Mouse (Mus musculus): Measurements from ENCODE around the gene Ccdc32. TPM values are rescaled to one million over a fixed set of nuclear protein-coding genes. Genes with fewer than 3 reads are reported as not detected.

Ccdc32 gene
- 38.3 and 43.3 TPM in 2 replicates for polyA plus RNA-seq (2015; fragmentation: Nextera tagmentation; extraction: Ambion mirVana)

GRCm38 (mm10) chr2:119028941-119029551 lies at the start of gene Ccdc32:
Gene Ccdc32, minus strand, starts transcription at chr2:119029393.
- H3K4me2 ChIP-seq (replicated peaks): peak within 1 kb of the TSS; percentile 68
- H3K9me3 ChIP-seq: no peaks in the 10 kb centered on the region
- H3K9ac ChIP-seq (replicated peaks): peak within 1 kb of the TSS; percentile 61
- no peaks in the 10 kb centered on the region for H3K27me3 ChIP-seq
- H3K4me1 ChIP-seq: peaks cover 16% of the 10 kb centered on the region
- under 1% methylated on average over 28 of the region's 28 CpGs for WGBS
- H3K36me3 ChIP-seq: 0 out of 2 replicates have a peak, but pooled peaks cover 7% of the 10 kb centered on the region
- peak; percentile 97 for ATAC-seq (replicated peaks)
- H3K4me3 ChIP-seq: peak within 1 kb of the TSS; percentile 70
- H3K27ac ChIP-seq (replicated peaks): no peak within 1 kb of the TSS

GRCm38 (mm10) chr2:119072397-119072796 lies 43.2 kb upstream of the Ccdc32 start:
- no peaks in the 10 kb centered on the region for H3K4me1 ChIP-seq
- no peaks in the 10 kb centered on the region for H3K27me3 ChIP-seq
- H3K36me3 ChIP-seq: peaks cover 13% of the 10 kb centered on the region
- WGBS: 89% methylated on average over 4 of the region's 4 CpGs
- H3K9ac ChIP-seq (replicated peaks): no peak overlapping the region
- no peak overlapping the region for H3K4me3 ChIP-seq
- H3K9me3 ChIP-seq: no peaks in the 10 kb centered on the region
- ATAC-seq (replicated peaks): no peak
- H3K27ac ChIP-seq (replicated peaks): no peak overlapping the region
- H3K4me2 ChIP-seq (replicated peaks): no peak overlapping the region

DNA sequence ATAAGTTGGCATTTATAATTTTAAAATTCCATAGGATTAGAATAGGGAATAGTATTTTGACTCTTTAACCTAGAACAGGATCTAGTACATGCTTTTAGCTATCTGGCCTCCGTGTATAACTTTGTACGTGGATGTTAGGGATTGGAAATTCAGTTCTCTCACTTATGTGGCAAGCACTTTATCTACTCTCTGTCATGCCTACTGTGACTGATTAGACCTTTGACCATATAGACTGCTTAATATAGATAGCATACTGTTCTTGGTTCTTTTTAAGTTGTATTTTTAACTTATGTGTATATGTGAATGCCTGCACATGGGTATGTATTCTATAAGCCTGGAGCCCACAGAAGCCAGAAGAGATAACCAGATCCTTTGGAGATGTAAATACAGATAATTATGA lies 30.9 kb upstream of the Ccdc32 start:
- WGBS: 98% methylated on average over 2 of the region's 2 CpGs
- no peaks in the 10 kb centered on the region for H3K9me3 ChIP-seq
- no peak overlapping the region for H3K9ac ChIP-seq (replicated peaks)
- H3K4me3 ChIP-seq: no peak overlapping the region
- ATAC-seq (replicated peaks): no peak
- H3K4me2 ChIP-seq (replicated peaks): no peak overlapping the region
- no peaks in the 10 kb centered on the region for H3K27me3 ChIP-seq
- no peak overlapping the region for H3K27ac ChIP-seq (replicated peaks)
- H3K36me3 ChIP-seq: no peaks in the 10 kb centered on the region
- no peaks in the 10 kb centered on the region for H3K4me1 ChIP-seq

DNA sequence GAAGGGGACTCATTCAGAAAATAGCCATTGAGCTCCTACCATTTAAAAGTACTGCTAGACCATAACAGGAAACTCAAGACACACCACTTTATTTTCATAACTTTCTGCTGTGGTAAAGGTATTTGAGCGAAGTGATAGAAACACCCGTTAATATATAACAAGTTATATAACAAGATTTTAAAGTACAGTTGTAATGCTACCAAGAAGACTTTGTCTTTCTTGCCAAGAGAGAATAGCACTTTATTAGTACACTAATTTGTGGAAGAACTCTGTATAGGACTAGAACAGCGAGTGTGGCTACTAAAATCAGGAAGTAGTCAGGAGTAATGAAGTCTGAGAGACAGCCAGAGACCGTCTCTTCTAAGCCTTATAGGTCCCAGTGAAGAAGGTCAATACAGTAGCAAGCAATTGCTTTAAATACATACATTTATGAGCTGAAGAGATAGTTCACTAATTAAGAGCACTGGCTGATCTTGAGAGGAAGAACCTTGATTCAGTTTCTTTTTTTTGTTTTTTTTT lies 21.0 kb upstream of the Ccdc32 start:
- 92% methylated on average over 4 of the region's 4 CpGs for WGBS
- no peak overlapping the region for H3K4me3 ChIP-seq
- ATAC-seq (replicated peaks): no peak
- no peak overlapping the region for H3K27ac ChIP-seq (replicated peaks)
- peaks cover 18% of the 10 kb centered on the region for H3K4me1 ChIP-seq
- H3K9ac ChIP-seq (replicated peaks): no peak overlapping the region
- no peak overlapping the region for H3K4me2 ChIP-seq (replicated peaks)
- no peaks in the 10 kb centered on the region for H3K27me3 ChIP-seq
- H3K36me3 ChIP-seq: no peaks in the 10 kb centered on the region
- no peaks in the 10 kb centered on the region for H3K9me3 ChIP-seq

DNA sequence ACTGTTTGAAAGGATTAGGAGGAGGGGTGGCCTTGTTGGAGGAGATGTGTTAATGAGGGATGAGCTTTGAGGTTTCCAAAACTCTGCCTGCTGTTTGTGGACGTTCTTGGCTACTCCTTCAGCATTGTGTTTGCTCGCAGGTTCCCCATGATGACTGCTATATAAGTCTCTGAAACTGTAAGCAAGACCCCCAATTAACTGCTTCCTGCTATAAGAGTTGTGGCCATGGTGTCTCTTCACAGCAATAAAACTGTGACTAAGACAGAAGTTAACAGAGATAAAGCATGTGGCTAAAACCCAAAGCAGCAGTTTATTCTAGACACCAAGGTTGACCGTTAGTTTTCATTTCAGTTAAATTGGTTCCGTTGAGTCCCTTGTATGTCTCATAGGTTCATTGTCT lies 18.7 kb upstream of the Ccdc32 start:
- ATAC-seq (replicated peaks): no peak
- peak overlapping the region; percentile 89; the same call in 1 of the 2 replicates for H3K27ac ChIP-seq (replicated peaks)
- peak overlapping the region; percentile 55 for H3K9ac ChIP-seq (replicated peaks)
- H3K36me3 ChIP-seq: no peaks in the 10 kb centered on the region
- H3K27me3 ChIP-seq: no peaks in the 10 kb centered on the region
- 20% methylated on average over 4 of the region's 4 CpGs for WGBS
- peaks cover 18% of the 10 kb centered on the region for H3K4me1 ChIP-seq
- H3K4me2 ChIP-seq (replicated peaks): peak overlapping the region; percentile 82
- H3K9me3 ChIP-seq: no peaks in the 10 kb centered on the region
- H3K4me3 ChIP-seq: peak overlapping the region; percentile 84

GRCm38 (mm10) chr2:119046649-119047611 lies 17.7 kb upstream of the Ccdc32 start, which contains the start of gene Knl1:
Gene Knl1, plus strand, starts transcription at chr2:119047119.
- Histone ChIP-seq H3K27me3 (no peaks in the 10 kb centered on the region), H3K27ac (replicated peaks) (peak within 1 kb of the TSS; percentile 89), H3K4me2 (replicated peaks) (peak within 1 kb of the TSS; percentile 82), H3K9me3 (no peaks in the 10 kb centered on the region), H3K36me3 (no peaks in the 10 kb centered on the region), H3K4me3 (peak within 1 kb of the TSS; percentile 84), H3K4me1 (peaks cover 18% of the 10 kb centered on the region), H3K9ac (replicated peaks) (peak within 1 kb of the TSS; percentile 55)
- ATAC-seq (replicated peaks): peak; percentile 98
- WGBS: under 1% methylated on average over 77 of the region's 77 CpGs

GRCm38 (mm10) chr2:119045163-119045562 lies 16.0 kb upstream of the Ccdc32 start:
- WGBS: 81% methylated on average over 2 of the region's 2 CpGs
- ATAC-seq (replicated peaks): no peak

GRCm38 (mm10) chr2:119040882-119041281 lies 11.7 kb upstream of the Ccdc32 start:
- Histone ChIP-seq H3K4me3 (no peak overlapping the region), H3K27me3 (no peaks in the 10 kb centered on the region), H3K27ac (replicated peaks) (no peak overlapping the region), H3K4me1 (peaks cover 6% of the 10 kb centered on the region), H3K9me3 (no peaks in the 10 kb centered on the region), H3K9ac (replicated peaks) (no peak overlapping the region), H3K4me2 (replicated peaks) (no peak overlapping the region), H3K36me3 (peaks cover 23% of the 10 kb centered on the region)
- 50% methylated on average over 4 of the region's 4 CpGs for WGBS
- no peak for ATAC-seq (replicated peaks)

More at GRCm38 (mm10) chr2:119045163-119045562, 16.0 kb upstream of the Ccdc32 start:
- Histone ChIP-seq H3K27ac (replicated peaks) (no peak overlapping the region), H3K4me3 (no peak overlapping the region), H3K4me1 (peaks cover 18% of the 10 kb centered on the region), H3K4me2 (replicated peaks) (no peak overlapping the region), H3K27me3 (no peaks in the 10 kb centered on the region), H3K9me3 (no peaks in the 10 kb centered on the region), H3K36me3 (no peaks in the 10 kb centered on the region), H3K9ac (replicated peaks) (no peak overlapping the region)

DNA sequence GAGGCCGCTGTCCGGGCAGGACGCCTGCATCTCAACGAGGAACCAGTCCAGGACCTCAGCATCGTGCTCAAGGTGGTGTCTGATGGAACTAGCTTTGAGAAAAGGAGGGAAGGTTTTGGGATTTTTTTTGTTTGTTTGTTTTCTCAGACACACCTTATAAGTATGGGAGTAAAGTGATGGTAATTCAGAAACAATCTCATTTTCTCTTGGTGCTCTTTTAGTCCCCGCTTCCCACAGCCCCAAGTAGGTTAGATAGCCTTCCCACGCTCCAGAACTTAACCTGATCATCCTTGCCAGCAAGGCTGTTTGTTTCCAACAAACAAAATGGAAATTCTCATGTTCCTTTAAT lies 6.2 kb upstream of the Ccdc32 start:
- peaks cover 17% of the 10 kb centered on the region for H3K4me1 ChIP-seq
- H3K36me3 ChIP-seq: peaks cover 23% of the 10 kb centered on the region
- ATAC-seq (replicated peaks): no peak
- no peaks in the 10 kb centered on the region for H3K27me3 ChIP-seq
- H3K9ac ChIP-seq (replicated peaks): peak overlapping the region; percentile 79
- H3K4me2 ChIP-seq (replicated peaks): peak overlapping the region; percentile 85
- H3K9me3 ChIP-seq: no peaks in the 10 kb centered on the region
- peak overlapping the region; percentile 84 for H3K4me3 ChIP-seq
- WGBS: 8% methylated on average over 7 of the region's 7 CpGs
- H3K27ac ChIP-seq (replicated peaks): peak overlapping the region; percentile 92

GRCm38 (mm10) chr2:119034656-119035396 lies 5.6 kb upstream of the Ccdc32 start, which contains the start of gene Rpusd2:
Gene Rpusd2, plus strand, starts transcription at chr2:119034790.
- Histone ChIP-seq H3K4me2 (replicated peaks) (peak within 1 kb of the TSS; percentile 85), H3K27ac (replicated peaks) (peak within 1 kb of the TSS; percentile 92), H3K9ac (replicated peaks) (peak within 1 kb of the TSS; percentile 79), H3K4me3 (peak within 1 kb of the TSS; percentile 84), H3K36me3 (peaks cover 23% of the 10 kb centered on the region), H3K4me1 (peaks cover 17% of the 10 kb centered on the region), H3K27me3 (no peaks in the 10 kb centered on the region), H3K9me3 (no peaks in the 10 kb centered on the region)
- under 1% methylated on average over 49 of the region's 49 CpGs for WGBS
- ATAC-seq (replicated peaks): peak; percentile 96

DNA sequence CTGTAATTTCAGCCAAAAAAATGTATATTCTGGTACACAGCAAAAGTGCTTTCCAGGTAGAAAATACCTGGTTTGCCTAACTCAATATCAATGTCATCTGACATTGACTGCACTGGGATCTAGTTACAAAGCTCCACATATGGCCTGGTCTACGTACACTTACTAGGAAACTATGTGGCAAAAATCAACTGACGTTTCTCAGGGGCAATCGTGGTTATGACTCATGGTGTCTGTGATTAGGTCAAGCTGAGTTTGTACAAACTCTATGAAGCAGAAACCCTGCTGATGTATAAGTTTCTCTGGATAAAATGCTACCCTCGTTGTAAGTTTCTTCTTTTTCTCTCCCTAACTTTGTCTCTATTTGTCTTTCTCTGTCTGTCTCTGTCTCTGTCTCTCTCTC lies 3.0 kb upstream of the Ccdc32 start:
- no peak overlapping the region for H3K9ac ChIP-seq (replicated peaks)
- H3K4me1 ChIP-seq: peaks cover 33% of the 10 kb centered on the region
- H3K9me3 ChIP-seq: no peaks in the 10 kb centered on the region
- no peak overlapping the region for H3K4me2 ChIP-seq (replicated peaks)
- H3K27ac ChIP-seq (replicated peaks): no peak overlapping the region
- no peak overlapping the region for H3K4me3 ChIP-seq
- H3K36me3 ChIP-seq: peaks cover 4% of the 10 kb centered on the region
- WGBS: 72% methylated on average over 4 of the region's 4 CpGs
- ATAC-seq (replicated peaks): no peak
- no peaks in the 10 kb centered on the region for H3K27me3 ChIP-seq
